Mouse (Mus musculus): ENCODE measurements around the gene Epn3. TPM values are rescaled to one million over a fixed set of nuclear protein-coding genes. Genes with fewer than 3 reads are reported as not detected.

The Epn3 gene
- polyA plus RNA-seq, 1 experiment, result 15.0 TPM

Other genes starting within 250 kb of the Epn3 start
- not detected in 2 replicates for gene Gm21885, start 218.1 kb downstream of the Epn3 start, polyA plus RNA-seq (2012; rRNA removed)
- gene Luc7l3, start 178.0 kb downstream of the Epn3 start, polyA plus RNA-seq (2012; rRNA removed), result 16.5 and 17.1 TPM in 2 replicates
- 132 and 151 TPM in 2 replicates for gene Ankrd40, start 172.0 kb downstream of the Epn3 start, polyA plus RNA-seq (2012; rRNA removed)
- 48.4 and 72.9 TPM in 2 replicates for gene Abcc3, start 107.0 kb downstream of the Epn3 start, polyA plus RNA-seq (2012; rRNA removed)
- gene Cacna1g, start 25.8 kb downstream of the Epn3 start, polyA plus RNA-seq (2012; rRNA removed), result 12.6 and 15.6 TPM in 2 replicates
- gene Spata20, start 13.8 kb downstream of the Epn3 start, polyA plus RNA-seq (2012; rRNA removed), result 4.4 and 7.0 TPM in 2 replicates
- 6.4 and 6.7 TPM in 2 replicates for gene Mycbpap, start 21.8 kb upstream of the Epn3 start, polyA plus RNA-seq (2012; rRNA removed)
- 7.2 and 8.9 TPM in 2 replicates for gene Rsad1, start 49.3 kb upstream of the Epn3 start, polyA plus RNA-seq (2012; rRNA removed)
- gene Chad, start 65.1 kb upstream of the Epn3 start, polyA plus RNA-seq (2012; rRNA removed), result 1.6 and 4.7 TPM in 2 replicates
- 17.7 and 19.6 TPM in 2 replicates for gene Acsf2, start 101.9 kb upstream of the Epn3 start, polyA plus RNA-seq (2012; rRNA removed)
- 91.7 and 108 TPM in 2 replicates for gene Lrrc59, start 129.8 kb upstream of the Epn3 start, polyA plus RNA-seq (2012; rRNA removed)
- gene Mrpl27, start 153.8 kb upstream of the Epn3 start, polyA plus RNA-seq (2012; rRNA removed), result 58.3 and 73.0 TPM in 2 replicates
- 0.28 and 0.66 TPM in 2 replicates for gene Eme1, start 154.0 kb upstream of the Epn3 start, polyA plus RNA-seq (2012; rRNA removed)
- 24.0 and 26.6 TPM in 2 replicates for gene Xylt2, start 177.5 kb upstream of the Epn3 start, polyA plus RNA-seq (2012; rRNA removed)
- gene Gm11541, start 204.5 kb upstream of the Epn3 start, polyA plus RNA-seq (2012; rRNA removed), result 0.06 TPM in 1 of 2 replicates, not detected in the other
- gene Cdc34b, start 241.8 kb upstream of the Epn3 start, polyA plus RNA-seq (2012; rRNA removed), result 0.13 and 0.19 TPM in 2 replicates